Mouse (Mus musculus): ENCODE results near the gene Sec63. TPM values are rescaled to one million over a fixed set of nuclear protein-coding genes. Genes with fewer than 3 reads are reported as not detected.

The Sec63 gene
- polyA plus RNA-seq, 1 experiment, result 13.2 TPM

DNA sequence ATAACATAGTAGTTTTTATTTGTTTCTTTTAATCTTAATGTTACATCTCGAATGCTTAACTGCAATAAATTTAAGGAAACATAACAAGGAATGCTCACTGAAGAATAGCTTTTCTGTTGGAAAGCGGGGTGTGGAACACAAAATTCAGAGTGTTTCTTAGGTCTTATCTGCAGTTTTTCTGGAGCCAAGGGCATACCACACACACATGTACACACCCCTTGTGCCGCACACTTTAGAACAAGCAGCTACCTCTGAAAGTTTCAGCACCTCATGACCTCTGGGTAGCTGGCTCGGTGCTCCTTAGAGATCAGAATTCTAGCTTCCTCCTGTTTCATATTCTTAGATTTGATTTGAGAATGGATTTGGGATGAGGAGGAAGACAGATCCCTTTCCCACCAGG is 101.5 kb downstream of the Sec63 start:
- TF ChIP-seq CTCF (IDR thresholded peaks at IDR 0.05; ENCODE audit: borderline replicate concordance, control insufficient read depth, extremely low read depth, insufficient read depth, low read length, poor library complexity), result no peak
- no peak for TF ChIP-seq POLR2A (IDR thresholded peaks at IDR 0.05; ENCODE audit: control insufficient read depth, extremely low read depth, insufficient read depth, low read length, poor library complexity)
- no peak overlapping the region for H3K4me3 ChIP-seq (ENCODE audit: control insufficient read depth, insufficient read depth, low read length)
- DNase-seq, result no peak
- H3K36me3 ChIP-seq (ENCODE audit: control insufficient read depth, insufficient read depth, low read length), result no peaks in the 10 kb centered on the region
- H3K27ac ChIP-seq (ENCODE audit: control insufficient read depth, insufficient read depth, low read length), result peak overlapping the region; percentile 71
- WGBS, result 26% methylated on average over 4 of the region's 4 CpGs
- H3K27me3 ChIP-seq (ENCODE audit: control insufficient read depth, insufficient read depth, low read length), result no peaks in the 10 kb centered on the region
- peaks cover 27% of the 10 kb centered on the region for H3K4me1 ChIP-seq (replicated peaks; ENCODE audit: control insufficient read depth, insufficient read depth, low read length)

DNA sequence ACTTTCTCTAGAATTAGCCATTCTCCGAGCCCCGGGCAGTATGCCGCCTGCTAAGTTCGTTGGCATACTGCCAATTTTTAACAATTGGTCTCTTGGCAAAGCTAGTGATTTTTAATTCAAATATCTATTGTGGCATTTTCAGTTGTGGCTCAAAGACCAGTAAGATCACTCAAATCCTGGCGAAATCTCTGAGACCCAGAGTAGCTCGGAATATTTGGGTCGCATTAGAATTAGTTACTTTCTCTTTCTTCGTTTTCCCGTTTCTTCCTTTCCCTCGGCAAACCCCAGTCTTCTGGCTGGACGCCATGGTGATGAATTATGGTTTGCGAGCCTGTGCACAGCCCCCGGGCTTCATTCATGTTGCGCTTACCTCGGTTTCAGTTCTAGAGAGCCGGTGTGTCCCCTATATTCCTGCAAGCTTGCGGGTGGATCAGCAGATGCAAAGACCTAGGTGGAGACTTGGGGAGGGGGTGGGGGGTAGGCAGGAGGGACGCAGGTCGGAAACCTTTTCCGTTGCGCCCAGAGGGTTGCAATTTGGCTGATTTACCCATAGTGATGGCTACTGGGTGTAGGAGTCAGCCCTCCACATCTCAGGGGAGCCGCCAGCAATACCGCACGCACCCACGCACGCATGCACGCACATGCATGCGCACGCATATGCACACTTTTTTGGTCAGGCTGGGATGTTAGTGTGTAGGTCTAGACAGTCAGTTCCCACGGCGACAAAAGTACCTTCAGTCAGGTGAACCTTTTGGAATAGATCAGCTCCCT is 102.5 kb downstream of the Sec63 start:
- WGBS, result 34% methylated on average over 31 of the region's 31 CpGs
- Histone ChIP-seq H3K27ac (ENCODE audit: control insufficient read depth, insufficient read depth, low read length) (peak overlapping the region; percentile 3; the same call in 1 of the 2 replicates), H3K27me3 (ENCODE audit: control insufficient read depth, insufficient read depth, low read length) (no peaks in the 10 kb centered on the region), H3K36me3 (ENCODE audit: control insufficient read depth, insufficient read depth, low read length) (no peaks in the 10 kb centered on the region), H3K4me3 (ENCODE audit: control insufficient read depth, insufficient read depth, low read length) (peak overlapping the region; percentile 22), H3K4me1 (replicated peaks; ENCODE audit: control insufficient read depth, insufficient read depth, low read length) (peaks cover 36% of the 10 kb centered on the region)
- peak; percentile 41 for DNase-seq
- TF ChIP-seq POLR2A (IDR thresholded peaks at IDR 0.05; ENCODE audit: control insufficient read depth, extremely low read depth, insufficient read depth, low read length, poor library complexity), result no peak
- no peak for TF ChIP-seq CTCF (IDR thresholded peaks at IDR 0.05; ENCODE audit: borderline replicate concordance, control insufficient read depth, extremely low read depth, insufficient read depth, low read length, poor library complexity)

DNA sequence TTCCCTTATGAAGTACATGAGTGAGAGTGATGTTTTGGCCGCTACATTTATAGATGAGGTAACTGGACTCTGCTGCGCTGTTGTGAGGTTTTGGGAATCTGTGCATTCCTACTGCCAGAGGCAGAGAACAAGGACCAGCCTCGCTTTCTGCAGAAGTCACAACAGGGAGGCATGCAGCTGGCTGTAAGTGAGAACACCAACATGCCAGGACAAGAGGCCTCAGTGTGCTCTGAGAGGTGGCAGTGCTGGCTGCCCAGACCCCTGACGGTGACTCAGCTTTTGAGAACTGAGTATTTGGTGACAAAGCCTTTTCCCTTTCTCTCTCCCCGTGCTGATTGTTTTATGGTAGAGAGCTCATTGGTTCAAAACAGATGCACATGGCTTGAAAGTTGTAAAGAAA is 103.4 kb downstream of the Sec63 start:
- no peak for DNase-seq
- Histone ChIP-seq H3K4me3 (ENCODE audit: control insufficient read depth, insufficient read depth, low read length) (no peak overlapping the region), H3K4me1 (replicated peaks; ENCODE audit: control insufficient read depth, insufficient read depth, low read length) (peaks cover 45% of the 10 kb centered on the region), H3K27ac (ENCODE audit: control insufficient read depth, insufficient read depth, low read length) (peak overlapping the region; percentile 0; the same call in 1 of the 2 replicates), H3K27me3 (ENCODE audit: control insufficient read depth, insufficient read depth, low read length) (no peaks in the 10 kb centered on the region), H3K36me3 (ENCODE audit: control insufficient read depth, insufficient read depth, low read length) (no peaks in the 10 kb centered on the region)
- TF ChIP-seq POLR2A (IDR thresholded peaks at IDR 0.05; ENCODE audit: control insufficient read depth, extremely low read depth, insufficient read depth, low read length, poor library complexity) (no peak), CTCF (IDR thresholded peaks at IDR 0.05; ENCODE audit: borderline replicate concordance, control insufficient read depth, extremely low read depth, insufficient read depth, low read length, poor library complexity) (no peak)
- WGBS, result 84% methylated on average over 5 of the region's 5 CpGs

DNA sequence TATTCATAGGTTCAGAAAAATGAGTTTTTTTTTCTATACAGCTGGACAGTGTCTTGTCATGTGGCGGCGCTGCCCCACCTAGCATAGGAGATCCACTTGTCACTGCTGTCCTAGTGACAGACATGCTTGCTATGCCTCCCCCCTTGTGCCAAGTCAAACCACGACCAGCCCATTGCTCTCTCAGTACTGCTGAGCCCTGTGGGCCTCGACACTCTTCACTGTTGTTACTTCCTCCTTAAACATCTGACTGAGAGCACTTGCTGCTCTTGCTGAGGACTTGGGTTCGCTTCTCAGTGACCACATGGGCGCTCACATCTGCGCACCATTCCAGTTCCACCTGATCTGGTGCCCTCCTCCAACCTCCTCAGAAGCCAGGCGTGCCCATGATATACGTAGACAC is 107.1 kb downstream of the Sec63 start:
- Histone ChIP-seq H3K36me3 (ENCODE audit: control insufficient read depth, insufficient read depth, low read length) (no peaks in the 10 kb centered on the region), H3K4me3 (ENCODE audit: control insufficient read depth, insufficient read depth, low read length) (no peak overlapping the region), H3K27ac (ENCODE audit: control insufficient read depth, insufficient read depth, low read length) (no peak overlapping the region; the same call in 1 of the 2 replicates), H3K4me1 (replicated peaks; ENCODE audit: control insufficient read depth, insufficient read depth, low read length) (peaks cover 38% of the 10 kb centered on the region), H3K27me3 (ENCODE audit: control insufficient read depth, insufficient read depth, low read length) (no peaks in the 10 kb centered on the region)
- DNase-seq, result no peak
- TF ChIP-seq POLR2A (IDR thresholded peaks at IDR 0.05; ENCODE audit: control insufficient read depth, extremely low read depth, insufficient read depth, low read length, poor library complexity) (no peak), CTCF (IDR thresholded peaks at IDR 0.05; ENCODE audit: borderline replicate concordance, control insufficient read depth, extremely low read depth, insufficient read depth, low read length, poor library complexity) (no peak)
- WGBS, result 67% methylated on average over 9 of the region's 9 CpGs

DNA sequence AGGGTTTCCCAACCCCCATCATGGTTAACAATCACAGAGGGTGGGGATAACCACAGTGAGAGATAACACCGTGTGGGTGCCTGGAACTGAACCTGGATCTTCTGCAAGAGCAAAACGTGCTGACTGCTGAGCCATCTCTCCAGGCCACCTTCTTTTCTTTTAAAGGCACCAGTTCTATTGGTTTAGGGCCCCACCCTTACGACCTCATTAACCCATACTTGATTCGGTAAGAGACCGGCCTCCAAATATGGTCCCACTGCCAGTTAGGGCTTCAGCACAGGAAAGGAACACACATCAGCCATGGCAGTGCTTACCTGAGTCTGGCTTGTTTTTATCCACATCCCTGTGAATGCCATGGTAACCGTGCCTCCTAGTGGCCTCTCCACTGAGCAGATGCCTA is 108.2 kb downstream of the Sec63 start:
- H3K4me1 ChIP-seq (replicated peaks; ENCODE audit: control insufficient read depth, insufficient read depth, low read length), result peaks cover 32% of the 10 kb centered on the region
- H3K27me3 ChIP-seq (ENCODE audit: control insufficient read depth, insufficient read depth, low read length), result no peaks in the 10 kb centered on the region
- H3K27ac ChIP-seq (ENCODE audit: control insufficient read depth, insufficient read depth, low read length), result no peak overlapping the region
- WGBS, result 51% methylated on average over 6 of the region's 6 CpGs
- no peaks in the 10 kb centered on the region for H3K36me3 ChIP-seq (ENCODE audit: control insufficient read depth, insufficient read depth, low read length)
- DNase-seq, result no peak
- no peak for TF ChIP-seq POLR2A (IDR thresholded peaks at IDR 0.05; ENCODE audit: control insufficient read depth, extremely low read depth, insufficient read depth, low read length, poor library complexity)
- TF ChIP-seq CTCF (IDR thresholded peaks at IDR 0.05; ENCODE audit: borderline replicate concordance, control insufficient read depth, extremely low read depth, insufficient read depth, low read length, poor library complexity), result no peak
- no peak overlapping the region for H3K4me3 ChIP-seq (ENCODE audit: control insufficient read depth, insufficient read depth, low read length)

DNA sequence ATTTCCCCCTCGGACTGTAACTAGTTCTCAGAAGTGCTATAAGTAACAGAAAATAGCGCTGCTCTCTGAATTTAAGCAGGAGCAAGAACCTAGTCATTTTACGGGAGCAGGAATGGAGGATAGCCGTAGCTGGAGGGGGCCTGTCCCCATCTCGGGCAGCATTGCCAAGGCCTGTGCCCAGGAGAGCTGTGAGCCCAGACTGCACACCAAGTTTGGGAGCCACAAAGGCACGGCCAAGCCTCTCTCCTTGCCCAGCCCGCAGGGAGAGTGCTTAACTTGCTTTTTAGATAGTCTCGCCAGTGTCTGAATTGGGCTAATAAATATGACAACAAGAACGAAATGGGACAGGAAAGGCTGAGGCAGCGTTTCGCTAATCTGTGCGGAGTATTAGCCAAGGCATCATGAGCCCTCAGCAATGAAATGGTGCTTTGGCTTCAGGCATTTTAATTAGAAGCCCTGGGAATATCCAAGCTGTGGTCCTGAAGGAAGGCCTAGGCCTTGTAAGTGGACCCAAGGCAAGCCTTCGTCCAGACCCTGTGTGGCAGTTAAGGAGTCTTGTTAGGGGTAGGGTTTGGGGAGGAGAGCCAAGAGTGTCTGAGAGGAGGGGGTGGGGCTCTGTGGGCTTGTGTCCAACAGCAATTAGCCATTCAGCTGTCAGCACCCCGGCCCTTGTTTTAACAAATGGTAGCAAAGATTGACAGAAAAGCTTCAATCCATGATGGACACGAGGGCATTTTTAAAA is 111.1 kb downstream of the Sec63 start:
- WGBS, result 96% methylated on average over 15 of the region's 15 CpGs
- DNase-seq, result no peak
- no peak overlapping the region for H3K27ac ChIP-seq (ENCODE audit: control insufficient read depth, insufficient read depth, low read length)
- TF ChIP-seq CTCF (IDR thresholded peaks at IDR 0.05; ENCODE audit: borderline replicate concordance, control insufficient read depth, extremely low read depth, insufficient read depth, low read length, poor library complexity), result no peak
- no peak for TF ChIP-seq POLR2A (IDR thresholded peaks at IDR 0.05; ENCODE audit: control insufficient read depth, extremely low read depth, insufficient read depth, low read length, poor library complexity)
- no peak overlapping the region for H3K4me3 ChIP-seq (ENCODE audit: control insufficient read depth, insufficient read depth, low read length)
- peaks cover 27% of the 10 kb centered on the region for H3K4me1 ChIP-seq (replicated peaks; ENCODE audit: control insufficient read depth, insufficient read depth, low read length)
- no peaks in the 10 kb centered on the region for H3K36me3 ChIP-seq (ENCODE audit: control insufficient read depth, insufficient read depth, low read length)
- H3K27me3 ChIP-seq (ENCODE audit: control insufficient read depth, insufficient read depth, low read length), result no peaks in the 10 kb centered on the region

Data from thymus, adult 2 months (tissue).